Comparison of ENCODE assay signal across 16 mouse cellular contexts in genomic region chr7:64296286-64297010, GRCm38 (mm10). TPM values are rescaled to one million over a fixed set of nuclear protein-coding genes. Genes with fewer than 3 reads are reported as not detected.
A peak's percentile ranks its signal among the peaks of the same experiment; 100 is the strongest.
DNase-seq lines count a peak whose midpoint lies in the region; ATAC-seq and TF ChIP-seq lines count a peak whose summit lies in the region.
"Had no signal": no experiment of that assay in that cellular context is flagged by ENCODE, and none has a peak within 500 bp of the region (broad histone marks: within the 10 kb centered on the region; RNA-seq: fewer than 3 reads in every experiment).

No protein-coding gene starts in this region.

- no peak overlapping the region for H3K9ac ChIP-seq in hindbrain, embryonic 13.5 days
- no peak overlapping the region for H3K9ac ChIP-seq in hindbrain, embryonic 14.5 days
- H3K9ac ChIP-seq in midbrain, embryonic 12.5 days (replicated peaks) = no peak overlapping the region
- H3K9ac ChIP-seq in midbrain, embryonic 15.5 days = no peak overlapping the region
- H3K9ac ChIP-seq in lung, embryonic 16.5 days (ENCODE audit: low read length) = no peak overlapping the region
- H3K9ac ChIP-seq in midbrain, postnatal 0 days (replicated peaks; ENCODE audit: low read length, poor library complexity, severe bottlenecking) = no peak overlapping the region
- H3K9ac ChIP-seq in intestine, embryonic 15.5 days = no peak overlapping the region
- H3K9ac ChIP-seq: liver, postnatal 0 days had no signal

- ATAC-seq in hindbrain, embryonic 13.5 days (ENCODE audit: low FRiP score) = no peak
- ATAC-seq in hindbrain, embryonic 14.5 days (ENCODE audit: low FRiP score) = no peak
- 0 out of 2 replicates have a peak, but pooled peaks have one; percentile 27 for ATAC-seq in midbrain, embryonic 12.5 days (ENCODE audit: low FRiP score, low read depth)
- no peak for ATAC-seq in midbrain, embryonic 15.5 days (replicated peaks)
- peak; percentile 70 for ATAC-seq in lung, embryonic 16.5 days (ENCODE audit: low read depth)
- no peak for ATAC-seq in midbrain, postnatal 0 days (ENCODE audit: low FRiP score)
- ATAC-seq in intestine, embryonic 15.5 days = no peak
- ATAC-seq: intestine, embryonic 16.5 days; liver, postnatal 0 days had no signal

- H3K9me3 ChIP-seq in hindbrain, embryonic 13.5 days = no peaks in the 10 kb centered on the region
- H3K9me3 ChIP-seq in hindbrain, embryonic 14.5 days (ENCODE audit: control insufficient read depth, low read length) = no peaks in the 10 kb centered on the region
- no peaks in the 10 kb centered on the region for H3K9me3 ChIP-seq in midbrain, embryonic 12.5 days
- H3K9me3 ChIP-seq in midbrain, embryonic 15.5 days = no peaks in the 10 kb centered on the region
- no peaks in the 10 kb centered on the region for H3K9me3 ChIP-seq in lung, embryonic 16.5 days (ENCODE audit: control insufficient read depth, low read length)
- H3K9me3 ChIP-seq in midbrain, postnatal 0 days (ENCODE audit: low read length) = no peaks in the 10 kb centered on the region
- no peaks in the 10 kb centered on the region for H3K9me3 ChIP-seq in intestine, embryonic 15.5 days
- H3K9me3 ChIP-seq: G1E had no signal

- no peak overlapping the region for H3K4me3 ChIP-seq in hindbrain, embryonic 13.5 days
- no peak overlapping the region for H3K4me3 ChIP-seq in hindbrain, embryonic 14.5 days (replicated peaks; ENCODE audit: low read length)
- H3K4me3 ChIP-seq in midbrain, embryonic 12.5 days = no peak overlapping the region
- H3K4me3 ChIP-seq in midbrain, embryonic 15.5 days = no peak overlapping the region
- H3K4me3 ChIP-seq in lung, embryonic 16.5 days (ENCODE audit: low read length) = no peak overlapping the region
- no peak overlapping the region for H3K4me3 ChIP-seq in midbrain, postnatal 0 days (ENCODE audit: low read depth, low read length)
- H3K4me3 ChIP-seq in intestine, embryonic 15.5 days (replicated peaks) = no peak overlapping the region
- H3K4me3 ChIP-seq: erythroblast, embryonic 14.5 days; heart, adult 2 months had no signal

- H3K4me1 ChIP-seq in hindbrain, embryonic 13.5 days (replicated peaks) = peaks cover 12% of the 10 kb centered on the region; the same call in 1 of the 2 replicates
- H3K4me1 ChIP-seq in hindbrain, embryonic 14.5 days (replicated peaks; ENCODE audit: control insufficient read depth, insufficient read depth, low read length) = no peaks in the 10 kb centered on the region
- peaks cover 16% of the 10 kb centered on the region for H3K4me1 ChIP-seq in midbrain, embryonic 12.5 days
- H3K4me1 ChIP-seq in midbrain, embryonic 15.5 days = no peaks in the 10 kb centered on the region; the same call in 1 of the 2 replicates
- peaks cover 17% of the 10 kb centered on the region for H3K4me1 ChIP-seq in lung, embryonic 16.5 days (replicated peaks; ENCODE audit: control insufficient read depth, insufficient read depth, low read length)
- no peaks in the 10 kb centered on the region; the same call in 1 of the 2 replicates for H3K4me1 ChIP-seq in midbrain, postnatal 0 days (ENCODE audit: insufficient read depth, low read length)
- H3K4me1 ChIP-seq in intestine, embryonic 15.5 days (replicated peaks) = no peaks in the 10 kb centered on the region

- H3K4me2 ChIP-seq in hindbrain, embryonic 13.5 days = no peak overlapping the region
- H3K4me2 ChIP-seq in hindbrain, embryonic 14.5 days (replicated peaks) = no peak overlapping the region
- H3K4me2 ChIP-seq in midbrain, embryonic 12.5 days (replicated peaks) = no peak overlapping the region
- H3K4me2 ChIP-seq in midbrain, embryonic 15.5 days = no peak overlapping the region
- H3K4me2 ChIP-seq in lung, embryonic 16.5 days (ENCODE audit: low read depth, low read length) = no peak overlapping the region
- H3K4me2 ChIP-seq in midbrain, postnatal 0 days (ENCODE audit: low read depth, low read length, poor library complexity, severe bottlenecking) = no peak overlapping the region
- H3K4me2 ChIP-seq in intestine, embryonic 15.5 days (replicated peaks) = no peak overlapping the region

- H3K36me3 ChIP-seq in hindbrain, embryonic 13.5 days = peaks cover 28% of the 10 kb centered on the region
- H3K36me3 ChIP-seq in hindbrain, embryonic 14.5 days (replicated peaks; ENCODE audit: control insufficient read depth, insufficient read depth) = peaks cover 15% of the 10 kb centered on the region
- H3K36me3 ChIP-seq in midbrain, embryonic 12.5 days = peaks cover 23% of the 10 kb centered on the region
- peaks cover 2% of the 10 kb centered on the region; the same call in 1 of the 2 replicates for H3K36me3 ChIP-seq in midbrain, embryonic 15.5 days (replicated peaks)
- H3K36me3 ChIP-seq in lung, embryonic 16.5 days (ENCODE audit: control insufficient read depth, insufficient read depth, low read length) = peaks cover 5% of the 10 kb centered on the region
- H3K36me3 ChIP-seq in midbrain, postnatal 0 days (ENCODE audit: insufficient read depth, low read length) = 0 out of 2 replicates have a peak, but pooled peaks cover 2% of the 10 kb centered on the region
- no peaks in the 10 kb centered on the region for H3K36me3 ChIP-seq in intestine, embryonic 15.5 days

- H3K27me3 ChIP-seq in hindbrain, embryonic 13.5 days = no peaks in the 10 kb centered on the region
- H3K27me3 ChIP-seq in hindbrain, embryonic 14.5 days (ENCODE audit: control insufficient read depth, insufficient read depth, low read length) = no peaks in the 10 kb centered on the region
- no peaks in the 10 kb centered on the region for H3K27me3 ChIP-seq in midbrain, embryonic 12.5 days
- no peaks in the 10 kb centered on the region for H3K27me3 ChIP-seq in midbrain, embryonic 15.5 days (replicated peaks)
- H3K27me3 ChIP-seq in lung, embryonic 16.5 days (ENCODE audit: control insufficient read depth, insufficient read depth, low read depth, low read length) = no peaks in the 10 kb centered on the region
- H3K27me3 ChIP-seq in midbrain, postnatal 0 days (ENCODE audit: insufficient read depth, low read length) = no peaks in the 10 kb centered on the region
- H3K27me3 ChIP-seq in intestine, embryonic 15.5 days (replicated peaks) = no peaks in the 10 kb centered on the region

- no peak for TF ChIP-seq CTCF in midbrain, postnatal 0 days (IDR thresholded peaks at IDR 0.05)

- DNase-seq in hindbrain, embryonic 14.5 days (ENCODE audit: low spot score) = no peak
- DNase-seq in midbrain, postnatal 0 days (ENCODE audit: low spot score) = peak; percentile 44
- no peak for DNase-seq in cerebellum, postnatal 4 days (ENCODE audit: low spot score in 2 of 2)
- DNase-seq: adrenal gland, postnatal 36 days; embryo, embryonic 11 days; heart, adult 2 months; kidney, postnatal 25 days; liver, postnatal 0 days had no signal

- H3K27ac ChIP-seq in hindbrain, embryonic 13.5 days = peak overlapping the region; percentile 2
- H3K27ac ChIP-seq in hindbrain, embryonic 14.5 days = no peak overlapping the region; the same call in 1 of the 2 replicates
- no peak overlapping the region for H3K27ac ChIP-seq in midbrain, embryonic 12.5 days (replicated peaks)
- H3K27ac ChIP-seq in midbrain, embryonic 15.5 days = no peak overlapping the region
- peak overlapping the region; percentile 12; the same call in 1 of the 2 replicates for H3K27ac ChIP-seq in lung, embryonic 16.5 days (ENCODE audit: low read length)
- H3K27ac ChIP-seq in midbrain, postnatal 0 days (ENCODE audit: low read depth, low read length) = 0 out of 2 replicates have a peak overlapping the region, but pooled peaks have one; percentile 4
- H3K27ac ChIP-seq in intestine, embryonic 15.5 days = no peak overlapping the region
- H3K27ac ChIP-seq: heart, adult 2 months had no signal

- 47% methylated on average over 5 of the region's 5 CpGs for WGBS in hindbrain, embryonic 13.5 days
- 55% methylated on average over 5 of the region's 5 CpGs for WGBS in hindbrain, embryonic 14.5 days
- WGBS in midbrain, embryonic 12.5 days = 54% methylated on average over 5 of the region's 5 CpGs
- WGBS in midbrain, embryonic 15.5 days = 36% methylated on average over 5 of the region's 5 CpGs
- WGBS in lung, embryonic 16.5 days = 27% methylated on average over 5 of the region's 5 CpGs
- 39% methylated on average over 5 of the region's 5 CpGs for WGBS in midbrain, postnatal 0 days
- WGBS in intestine, embryonic 15.5 days = 46% methylated on average over 5 of the region's 5 CpGs

RNA-seq across cellular contexts. Expression of gene Mtmr10, which starts 9.0 kb away (rescaled TPM):
- polyA plus RNA-seq in hindbrain, embryonic 13.5 days (2015; fragmentation: Nextera tagmentation; extraction: Ambion mirVana) = 10.7 and 11.2 TPM in 2 replicates
- 15.0 and 15.4 TPM in 2 replicates for polyA plus RNA-seq in hindbrain, embryonic 14.5 days (2014; fragmentation: Nextera tagmentation; extraction: Ambion mirVana)
- 16.4 and 19.6 TPM in 2 replicates for polyA plus RNA-seq in midbrain, embryonic 12.5 days (2016; fragmentation: Nextera tagmentation; extraction: Ambion mirVana)
- polyA plus RNA-seq in midbrain, embryonic 15.5 days (2015; fragmentation: Nextera tagmentation; extraction: Ambion mirVana) = 9.5 and 9.6 TPM in 2 replicates
- 11.2 and 11.9 TPM in 2 replicates for polyA plus RNA-seq in lung, embryonic 16.5 days (2015; fragmentation: Nextera tagmentation; extraction: Ambion mirVana)
- 10.2 and 10.7 TPM in 2 replicates for total RNA-seq in midbrain, postnatal 0 days (2014; rRNA removed)
- 6.8 and 7.1 TPM in 2 replicates for polyA plus RNA-seq in midbrain, postnatal 0 days (2015; fragmentation: Nextera tagmentation; extraction: Ambion mirVana)
- 6.5 and 6.6 TPM in 2 replicates for polyA plus RNA-seq in intestine, embryonic 15.5 days (2015; fragmentation: Nextera tagmentation; extraction: Ambion mirVana)

Comparison
In these comparisons a context has a peak if more than half of its experiments do, and no peak if none do; other contexts are left out.
1. ATAC-seq: peak in midbrain, embryonic 12.5 days (single experiment) and lung, embryonic 16.5 days (single experiment); none in hindbrain, embryonic 13.5 days (single experiment), hindbrain, embryonic 14.5 days (single experiment), midbrain, embryonic 15.5 days (single experiment), midbrain, postnatal 0 days (single experiment) and intestine, embryonic 15.5 days (single experiment).
2. H3K27ac ChIP-seq: peak in hindbrain, embryonic 13.5 days (single experiment), lung, embryonic 16.5 days (single experiment) and midbrain, postnatal 0 days (single experiment); none in hindbrain, embryonic 14.5 days (single experiment), midbrain, embryonic 12.5 days (single experiment), midbrain, embryonic 15.5 days (single experiment) and intestine, embryonic 15.5 days (single experiment).